Mouse (Mus musculus): Measurements from ENCODE around the gene AI182371. TPM values are rescaled to one million over a fixed set of nuclear protein-coding genes. Genes with fewer than 3 reads are reported as not detected.

The AI182371 gene
- polyA plus RNA-seq, 1 experiment from 2014 or later, result 9.9 TPM

DNA sequence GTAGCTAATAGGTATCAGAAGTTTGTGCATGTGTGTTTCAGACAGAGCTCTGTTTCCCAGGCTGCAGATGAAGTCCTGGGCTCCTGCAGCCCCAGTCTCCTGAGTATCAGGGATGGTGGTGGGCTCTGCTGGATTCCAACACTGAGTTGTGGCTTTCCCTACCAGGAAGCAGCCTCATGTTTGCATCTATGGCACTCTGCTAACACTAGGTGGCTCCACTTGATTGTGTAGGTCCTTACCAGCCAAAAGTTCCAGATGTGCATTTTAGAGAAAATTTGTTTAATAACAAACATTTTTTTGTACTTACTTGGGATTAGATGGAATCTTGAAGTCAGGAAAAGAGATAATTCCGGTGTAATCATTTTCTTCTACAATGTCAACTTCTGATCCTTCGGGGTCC lies 56.4 kb downstream of the AI182371 start:
- no peaks in the 10 kb centered on the region for H3K9me3 ChIP-seq (replicated peaks)
- H3K4me3 ChIP-seq (replicated peaks), result no peak overlapping the region
- H3K36me3 ChIP-seq, result no peaks in the 10 kb centered on the region
- 53% methylated on average over 2 of the region's 2 CpGs for WGBS (ENCODE audit: insufficient replicate concordance)
- H3K4me2 ChIP-seq, result no peak overlapping the region
- H3K27ac ChIP-seq, result no peak overlapping the region
- H3K4me1 ChIP-seq (replicated peaks), result no peaks in the 10 kb centered on the region
- ATAC-seq (ENCODE audit: low read depth), result no peak
- no peak for DNase-seq
- no peak overlapping the region for H3K9ac ChIP-seq
- H3K27me3 ChIP-seq, result no peaks in the 10 kb centered on the region

DNA sequence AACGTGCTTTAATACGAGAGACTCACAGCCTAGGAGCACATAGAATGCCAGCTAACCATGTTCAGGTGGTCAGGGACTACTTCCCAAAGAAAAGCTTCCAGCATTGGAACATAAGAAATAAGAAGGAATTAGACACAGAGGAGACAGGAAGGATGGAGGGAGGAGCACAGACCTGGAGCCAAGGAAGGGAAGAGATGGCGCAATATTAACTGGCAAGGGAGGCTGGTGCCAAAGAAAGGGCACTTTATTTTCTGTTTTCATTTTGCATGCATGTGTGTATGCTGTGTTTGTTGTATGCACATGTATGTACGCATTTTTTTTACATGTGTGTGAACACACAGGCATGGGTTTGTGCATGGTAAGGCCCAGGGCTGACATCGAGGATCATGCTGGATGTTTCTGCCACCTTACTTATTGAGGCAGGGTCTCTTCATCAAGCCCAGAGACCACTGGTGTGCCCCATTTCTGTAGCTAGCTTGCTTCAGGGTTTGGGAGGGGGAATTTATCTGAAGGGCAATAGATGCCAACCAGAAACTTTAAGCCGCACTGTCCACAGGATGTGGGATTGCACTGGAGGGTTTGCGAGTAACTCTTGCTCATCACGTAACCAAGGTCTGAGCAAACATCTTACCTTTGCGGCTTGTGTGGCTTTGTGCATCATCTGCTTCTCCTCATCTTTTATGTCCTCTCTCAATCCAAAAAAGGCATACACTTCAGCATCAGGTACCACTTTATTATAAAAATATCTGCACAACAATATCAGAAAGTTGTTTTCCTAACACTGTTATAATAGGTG lies 62.6 kb downstream of the AI182371 start:
- Histone ChIP-seq H3K4me2 (no peak overlapping the region), H3K4me1 (replicated peaks) (no peaks in the 10 kb centered on the region), H3K9ac (no peak overlapping the region), H3K36me3 (no peaks in the 10 kb centered on the region), H3K27me3 (no peaks in the 10 kb centered on the region), H3K4me3 (replicated peaks) (no peak overlapping the region), H3K9me3 (replicated peaks) (no peaks in the 10 kb centered on the region), H3K27ac (no peak overlapping the region)
- DNase-seq, result no peak
- WGBS (ENCODE audit: insufficient replicate concordance), result 79% methylated on average over 9 of the region's 9 CpGs
- no peak for ATAC-seq (ENCODE audit: low read depth)

Other genes starting within 250 kb of the AI182371 start
- 3.4 and 4.4 TPM in 2 replicates for gene Cutal, start 227.1 kb downstream of the AI182371 start, polyA plus RNA-seq (2015; fragmentation: Nextera tagmentation; extraction: Ambion mirVana)
- gene Psmd5, start 226.6 kb downstream of the AI182371 start, polyA plus RNA-seq (2015; fragmentation: Nextera tagmentation; extraction: Ambion mirVana), result 93.6 and 106 TPM in 2 replicates
- 2.3 and 3.0 TPM in 2 replicates for gene Phf19, start 187.5 kb downstream of the AI182371 start, polyA plus RNA-seq (2015; fragmentation: Nextera tagmentation; extraction: Ambion mirVana)
- gene Traf1, start 139.8 kb downstream of the AI182371 start, polyA plus RNA-seq (2015; fragmentation: Nextera tagmentation; extraction: Ambion mirVana), result 0.14 and 0.15 TPM in 2 replicates
- gene Hc, start 40.1 kb downstream of the AI182371 start, polyA plus RNA-seq (2015; fragmentation: Nextera tagmentation; extraction: Ambion mirVana), result 17.8 and 26.3 TPM in 2 replicates
- gene Cntrl, start 7.9 kb upstream of the AI182371 start, polyA plus RNA-seq (2015; fragmentation: Nextera tagmentation; extraction: Ambion mirVana), result 9.8 and 10.0 TPM in 2 replicates
- gene Rab14, start 99.6 kb upstream of the AI182371 start, polyA plus RNA-seq (2015; fragmentation: Nextera tagmentation; extraction: Ambion mirVana), result 148 and 181 TPM in 2 replicates
- 77.4 and 92.5 TPM in 2 replicates for gene Gsn, start 154.8 kb upstream of the AI182371 start, polyA plus RNA-seq (2015; fragmentation: Nextera tagmentation; extraction: Ambion mirVana)
- 128 and 160 TPM in 2 replicates for gene Stom, start 235.4 kb upstream of the AI182371 start, polyA plus RNA-seq (2015; fragmentation: Nextera tagmentation; extraction: Ambion mirVana)

All from liver, embryonic 13.5 days (tissue).